24 mouse cellular contexts compared by ENCODE assay signal in the genomic region with DNA sequence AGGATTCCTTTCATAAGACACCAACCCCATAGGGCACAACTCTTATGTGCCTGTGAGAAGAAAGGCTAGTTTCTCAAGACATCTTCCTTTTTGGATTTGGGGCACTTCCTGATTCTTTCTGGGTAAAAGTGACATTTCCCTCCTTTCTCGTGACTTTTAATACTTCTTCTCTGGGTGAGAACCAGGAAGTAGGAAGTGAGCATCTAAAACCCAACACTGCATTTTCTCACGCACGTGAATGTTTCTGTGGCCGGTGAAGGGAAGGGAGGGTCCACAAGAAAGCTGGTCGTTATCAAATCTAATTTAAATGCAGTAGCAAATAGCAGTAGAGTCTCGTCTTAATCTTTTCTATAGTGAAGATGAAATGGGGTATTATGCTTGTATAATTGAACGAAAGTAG. TPM values are rescaled to one million over a fixed set of nuclear protein-coding genes. Genes with fewer than 3 reads are reported as not detected.
DNase-seq lines count a peak whose midpoint lies in the region; ATAC-seq and TF ChIP-seq lines count a peak whose summit lies in the region.
"Had no signal": no experiment of that assay in that cellular context is flagged by ENCODE, and none has a peak within 500 bp of the region (broad histone marks: within the 10 kb centered on the region; RNA-seq: fewer than 3 reads in every experiment).

No protein-coding gene starts in this region.

- no peaks in the 10 kb centered on the region for H3K27me3 ChIP-seq in liver, embryonic 15.5 days
- H3K27me3 ChIP-seq in liver, embryonic 11.5 days (replicated peaks; ENCODE audit: control insufficient read depth, insufficient read depth, low read length) = no peaks in the 10 kb centered on the region
- H3K27me3 ChIP-seq: embryonic facial prominence, embryonic 15.5 days; kidney, embryonic 15.5 days; limb, embryonic 13.5 days; Patski had no signal

- peaks cover 96% of the 10 kb centered on the region for H3K79me2 ChIP-seq in macrophage (ENCODE audit: inconsistent target)

- no peak for TF ChIP-seq CTCF in bone marrow macrophage, adult 2 months (IDR thresholded peaks at IDR 0.05; ENCODE audit: low read depth, low read length)

- no peak for TF ChIP-seq POLR2A in bone marrow macrophage, adult 2 months (IDR thresholded peaks at IDR 0.05; ENCODE audit: borderline replicate concordance, low read depth, low read length)

- 33% methylated on average over 7 of the region's 7 CpGs for WGBS in liver, embryonic 15.5 days (ENCODE audit: insufficient replicate concordance)
- WGBS in liver, embryonic 11.5 days = 72% methylated on average over 7 of the region's 7 CpGs
- 33% methylated on average over 7 of the region's 7 CpGs for WGBS in macrophage (ENCODE audit: missing documents)

- no peak overlapping the region for H3K4me2 ChIP-seq in liver, embryonic 15.5 days
- no peak overlapping the region for H3K4me2 ChIP-seq in liver, embryonic 11.5 days
- H3K4me2 ChIP-seq: embryonic facial prominence, embryonic 15.5 days; kidney, embryonic 15.5 days; limb, embryonic 13.5 days had no signal

- 0 out of 2 replicates have a peak overlapping the region, but pooled peaks have one; percentile 1 for H3K27ac ChIP-seq in liver, embryonic 15.5 days (replicated peaks)
- no peak overlapping the region for H3K27ac ChIP-seq in liver, embryonic 11.5 days (ENCODE audit: low read depth, low read length)
- peak overlapping the region; percentile 89 for H3K27ac ChIP-seq in bone marrow macrophage, adult 2 months (ENCODE audit: insufficient read depth, low read depth, low read length)
- peak overlapping the region; percentile 66 for H3K27ac ChIP-seq in macrophage
- H3K27ac ChIP-seq: embryonic facial prominence, embryonic 15.5 days; gastrocnemius, adult 2 months; heart, embryonic 10.5 days; hindbrain, embryonic 10.5 days; kidney, embryonic 15.5 days; limb, embryonic 13.5 days; midbrain, embryonic 10.5 days had no signal

- no peak overlapping the region for H3K9ac ChIP-seq in liver, embryonic 15.5 days
- H3K9ac ChIP-seq in liver, embryonic 11.5 days (ENCODE audit: low read depth, low read length) = no peak overlapping the region
- H3K9ac ChIP-seq: embryonic facial prominence, embryonic 15.5 days; forebrain, postnatal 0 days; kidney, embryonic 15.5 days; limb, embryonic 13.5 days had no signal

- no peaks in the 10 kb centered on the region for H3K36me3 ChIP-seq in liver, embryonic 15.5 days (replicated peaks)
- H3K36me3 ChIP-seq in liver, embryonic 11.5 days (ENCODE audit: control insufficient read depth, insufficient read depth, low read length) = no peaks in the 10 kb centered on the region; the same call in 1 of the 2 replicates
- H3K36me3 ChIP-seq in macrophage (ENCODE audit: inconsistent target) = peaks cover 15% of the 10 kb centered on the region

- ATAC-seq in liver, embryonic 15.5 days (ENCODE audit: insufficient read depth) = no peak
- ATAC-seq in liver, embryonic 11.5 days (replicated peaks; ENCODE audit: low FRiP score) = no peak
- 0 out of 2 replicates have a peak, but pooled peaks have one; percentile 13 for ATAC-seq in neutrophil, adult 5-6 weeks (ENCODE audit: extremely low read depth, insufficient number of reproducible peaks, low FRiP score, poor library complexity, severe bottlenecking)
- ATAC-seq: forebrain, postnatal 0 days; hindbrain, embryonic 16.5 days; intestine, embryonic 16.5 days; Patski had no signal

- no peak overlapping the region for H3K4me3 ChIP-seq in liver, embryonic 15.5 days (replicated peaks)
- no peak overlapping the region for H3K4me3 ChIP-seq in liver, embryonic 11.5 days (ENCODE audit: low read depth, low read length)
- peak overlapping the region; percentile 52 for H3K4me3 ChIP-seq in bone marrow macrophage, adult 2 months (ENCODE audit: insufficient read depth, low read length)
- no peak overlapping the region for H3K4me3 ChIP-seq in macrophage (ENCODE audit: inconsistent target)
- H3K4me3 ChIP-seq: embryonic facial prominence, embryonic 15.5 days; gastrocnemius, adult 2 months; heart, embryonic 10.5 days; hindbrain, embryonic 10.5 days; kidney, embryonic 15.5 days; limb, embryonic 13.5 days; midbrain, embryonic 10.5 days had no signal

- no peaks in the 10 kb centered on the region for H3K9me3 ChIP-seq in liver, embryonic 15.5 days (replicated peaks)
- no peaks in the 10 kb centered on the region for H3K9me3 ChIP-seq in liver, embryonic 11.5 days (ENCODE audit: control insufficient read depth, low read length)
- H3K9me3 ChIP-seq: embryonic facial prominence, embryonic 15.5 days; heart, embryonic 10.5 days; hindbrain, embryonic 10.5 days; kidney, embryonic 15.5 days; limb, embryonic 13.5 days; midbrain, embryonic 10.5 days had no signal

- DNase-seq in liver, embryonic 11.5 days (ENCODE audit: low spot score) = no peak
- no peak for DNase-seq in urinary bladder, postnatal 4 days (ENCODE audit: low spot score in 2 of 2)
- DNase-seq in right cerebral cortex, adult 2 months (ENCODE audit: low spot score in 2 of 2) = no peak
- no peak for DNase-seq in kidney, adult 18-20 months
- DNase-seq: cerebellum, adult 9-10 months; forebrain, postnatal 0 days; gastrocnemius, adult 2 months; kidney, postnatal 4 days; right cerebral cortex, postnatal 25 days; thymus, adult 18-20 months; thymus, postnatal 36 days had no signal

- H3K4me1 ChIP-seq in liver, embryonic 15.5 days (replicated peaks) = no peaks in the 10 kb centered on the region
- H3K4me1 ChIP-seq in liver, embryonic 11.5 days (replicated peaks; ENCODE audit: control insufficient read depth, insufficient read depth, low read length) = peaks cover under 1% of the 10 kb centered on the region; the same call in 1 of the 2 replicates
- H3K4me1 ChIP-seq in bone marrow macrophage, adult 2 months (ENCODE audit: control insufficient read depth, insufficient read depth, low read length) = peaks cover 22% of the 10 kb centered on the region
- H3K4me1 ChIP-seq: embryonic facial prominence, embryonic 15.5 days; hindbrain, embryonic 10.5 days; kidney, embryonic 15.5 days; limb, embryonic 13.5 days; midbrain, embryonic 10.5 days had no signal

RNA-seq across cellular contexts. Expression of gene Etv6, which starts 36.9 kb away (rescaled TPM):
- polyA plus RNA-seq in liver, embryonic 15.5 days (2015; fragmentation: Nextera tagmentation; extraction: Ambion mirVana) = 3.0 and 3.8 TPM in 2 replicates
- polyA plus RNA-seq in liver, embryonic 11.5 days (2014; fragmentation: Nextera tagmentation; extraction: Ambion mirVana) = 12.6 and 13.0 TPM in 2 replicates
- polyA plus RNA-seq in bone marrow macrophage, adult 2 months (2012; ENCODE audit: insufficient read depth, insufficient read length, missing spikeins) = 20.3 and 23.4 TPM in 2 replicates
- 100 to 1,000 TPM in 3 of 26 experiments, 10 to 100 TPM in 23; 35.9 to 168 (median 52.6) TPM for total RNA-seq in macrophage (2018; cell fraction: chromatin; rRNA removed)
- 10 to 100 TPM; 34.1 to 60.8 (median 42.1) TPM for total RNA-seq in macrophage (2018; cell fraction: cytosol; rRNA removed)
- 100 to 1,000 TPM in 2 of 26 experiments, 10 to 100 TPM in 24; 37.7 to 145 (median 56.4) TPM for total RNA-seq in macrophage (2018; cell fraction: nucleus; rRNA removed)
- polyA plus RNA-seq in macrophage (2018) = 23.4 to 26.3 TPM (median 24.8 TPM) in 3 replicates
- 19.6 and 22.7 TPM in 2 replicates for total RNA-seq in neutrophil, adult 5-6 weeks (2017)
